Mouse (Mus musculus) embryonic fibroblast, embryonic 13.5 days (primary cell): ENCODE measurements around the gene Usp33. TPM values are rescaled to one million over a fixed set of nuclear protein-coding genes. Genes with fewer than 3 reads are reported as not detected.

Experiments used
- H3K27ac ChIP-seq: 2 replicates; pipeline ENCODE4 v1.5.1; 2012; ENCODE audit warnings: low read length, control low read depth, inconsistent platforms; ENCODE audit not compliant: insufficient read depth
- H3K4me1 ChIP-seq: 2 replicates; pipeline ENCODE4 v1.6.1; 2011; ENCODE audit warnings: low read length; ENCODE audit not compliant: control insufficient read depth, insufficient read depth
- H3K4me3 ChIP-seq: 2 replicates; pipeline ENCODE4 v1.5.1; 2011; ENCODE audit warnings: mild to moderate bottlenecking, control low read depth, low read length; ENCODE audit not compliant: insufficient read depth
- CTCF ChIP-seq: IDR thresholded peaks from 2 replicates; pipeline ENCODE4 v1.5.1; 2011; ENCODE audit warnings: mild to moderate bottlenecking, control low read depth, low read length, moderate library complexity, borderline replicate concordance; ENCODE audit not compliant: insufficient read depth
- POLR2A ChIP-seq: IDR thresholded peaks from 2 replicates; pipeline ENCODE4 v1.6.1; 2011; ENCODE audit warnings: low read depth, mild to moderate bottlenecking, control low read depth, low read length, moderate library complexity
- polyA plus RNA-seq: library from polyadenylated mRNA; stranded (reverse); fragments of >200 nt; gene quantifications from 2 replicates; pipeline ENCODE4 v1.2.4, GENCODE M21; 2011; ENCODE audit warnings: low read depth; ENCODE audit not compliant: missing spikeins, insufficient read length

The Usp33 gene
- polyA plus RNA-seq, 1 experiment = 63.9 TPM

DNA sequence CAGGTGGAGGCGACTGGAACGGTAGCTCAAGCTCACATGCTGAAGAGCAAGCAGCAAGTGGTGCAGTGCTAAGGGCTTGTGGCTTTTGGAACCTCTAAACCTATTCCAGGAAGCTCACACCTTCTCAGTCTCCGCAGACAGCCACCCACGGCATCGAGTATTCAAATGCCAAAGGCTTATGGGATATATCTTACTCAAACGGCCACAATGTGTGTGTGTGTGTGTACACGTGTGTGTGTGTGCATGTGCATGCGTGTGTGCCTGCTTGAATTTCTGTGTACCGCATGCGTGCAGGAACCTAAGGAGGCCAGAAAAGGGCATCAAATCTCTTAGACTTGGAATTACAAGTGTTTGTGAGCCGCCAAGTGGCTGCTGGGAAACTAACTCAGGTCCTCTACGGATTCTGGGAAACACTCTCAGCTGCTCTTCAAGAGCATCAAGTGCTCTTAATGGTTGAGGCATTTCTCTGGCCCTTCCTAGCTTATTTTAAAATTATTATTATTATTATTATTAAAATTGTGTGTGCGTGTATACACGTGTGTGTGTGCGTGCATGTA is 3.2 kb upstream of the Usp33 start:
- no peak for TF ChIP-seq POLR2A
- TF ChIP-seq CTCF = no peak
- Histone ChIP-seq H3K4me3 (no peak overlapping the region), H3K27ac (no peak overlapping the region), H3K4me1 (no peaks in the 10 kb centered on the region)

DNA sequence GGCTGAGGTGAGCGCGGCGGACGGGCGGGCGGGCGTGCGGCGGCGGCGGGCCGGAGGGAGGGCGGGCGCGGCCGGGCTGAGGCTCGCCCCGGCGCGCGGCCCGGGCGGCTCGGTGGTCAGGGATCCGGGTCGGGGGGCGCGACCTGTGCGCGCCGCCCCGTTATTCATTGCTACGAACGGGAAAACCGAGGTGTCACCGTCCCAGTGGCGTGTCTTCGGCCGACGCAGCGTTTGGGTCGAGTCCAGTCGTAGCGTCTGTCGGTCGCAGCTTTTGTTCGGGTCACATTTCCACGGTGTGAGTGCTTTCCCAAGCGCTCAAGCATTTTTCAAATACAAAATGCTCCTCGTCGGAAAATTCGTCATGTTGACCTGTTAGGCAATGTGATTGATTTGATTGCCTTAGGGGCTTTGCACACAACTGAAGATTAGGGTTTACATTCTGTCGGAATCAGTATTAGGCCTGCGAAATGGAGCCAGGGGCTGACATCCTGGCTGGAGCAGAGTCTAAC is 409 bp downstream of the Usp33 start:
- H3K4me3 ChIP-seq = peak overlapping the region; percentile 91
- peaks cover 6% of the 10 kb centered on the region; the same call in 1 of the 2 replicates for H3K4me1 ChIP-seq
- H3K27ac ChIP-seq = peak overlapping the region; percentile 6; the same call in 1 of the 2 replicates
- TF ChIP-seq CTCF (no peak), POLR2A (no peak)

DNA sequence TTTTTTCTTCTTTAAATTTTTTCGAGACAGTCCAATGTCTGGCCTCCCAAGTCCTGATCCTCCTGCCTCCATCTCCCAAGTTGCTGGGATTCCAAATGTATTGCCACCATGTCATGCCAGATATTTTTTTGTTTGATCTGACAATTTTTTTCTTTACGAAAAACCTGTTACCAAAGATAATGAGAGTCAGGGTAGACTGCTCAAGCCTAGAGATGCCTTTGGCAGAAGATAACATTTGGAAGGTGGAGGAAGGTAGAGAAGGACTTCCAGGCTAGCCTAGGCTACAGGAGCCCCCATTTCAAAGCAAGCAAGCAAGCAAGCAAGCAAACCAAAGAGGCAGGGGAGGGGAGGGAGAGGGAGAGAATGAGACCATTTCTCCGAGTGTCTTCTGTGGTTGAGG is 949 bp downstream of the Usp33 start:
- Histone ChIP-seq H3K4me1 (peaks cover 6% of the 10 kb centered on the region; the same call in 1 of the 2 replicates), H3K27ac (no peak overlapping the region), H3K4me3 (peak overlapping the region; percentile 91)
- TF ChIP-seq POLR2A (no peak), CTCF (no peak)

DNA sequence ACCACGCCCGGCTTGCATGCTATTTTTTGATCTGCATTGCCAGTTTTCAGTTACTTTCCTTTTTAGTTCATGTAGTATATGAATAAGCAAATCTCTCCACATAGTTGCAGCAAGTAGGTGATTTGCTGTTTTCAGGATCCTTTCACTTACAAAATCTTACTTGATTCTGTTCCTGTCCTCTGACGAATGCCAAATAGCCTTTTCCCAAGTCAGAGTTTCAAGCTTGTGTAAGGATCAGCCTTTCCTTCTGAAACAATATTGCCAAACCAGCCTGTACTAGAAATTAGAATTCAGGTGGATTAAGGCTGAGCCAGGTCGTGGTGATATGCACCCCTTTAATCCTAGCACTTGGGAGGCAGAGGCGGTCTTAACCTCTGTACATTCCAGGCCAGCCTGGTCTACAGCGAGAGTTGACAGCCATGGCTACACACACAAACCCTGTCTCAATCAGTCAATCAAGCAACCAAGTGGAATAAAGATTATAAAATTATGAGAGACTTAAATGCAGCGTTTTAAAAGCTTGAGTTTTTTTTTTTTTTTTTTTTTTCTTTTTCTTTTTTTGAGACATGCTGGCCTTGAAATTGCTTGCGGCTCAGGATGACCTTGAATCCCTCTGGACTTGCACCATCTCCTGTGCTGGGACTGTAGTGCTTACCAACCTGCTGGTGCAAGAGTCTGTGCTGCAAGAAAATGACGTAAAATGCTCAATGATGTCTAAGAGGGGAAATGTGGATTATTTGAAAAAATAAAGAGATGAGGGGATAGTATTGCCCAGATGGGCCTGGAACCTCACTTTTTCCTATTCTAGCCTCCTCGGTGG is 1.9 kb downstream of the Usp33 start:
- Histone ChIP-seq H3K27ac (no peak overlapping the region), H3K4me3 (peak overlapping the region; percentile 7; the same call in 1 of the 2 replicates), H3K4me1 (peaks cover 6% of the 10 kb centered on the region; the same call in 1 of the 2 replicates)
- no peak for TF ChIP-seq CTCF
- no peak for TF ChIP-seq POLR2A

DNA sequence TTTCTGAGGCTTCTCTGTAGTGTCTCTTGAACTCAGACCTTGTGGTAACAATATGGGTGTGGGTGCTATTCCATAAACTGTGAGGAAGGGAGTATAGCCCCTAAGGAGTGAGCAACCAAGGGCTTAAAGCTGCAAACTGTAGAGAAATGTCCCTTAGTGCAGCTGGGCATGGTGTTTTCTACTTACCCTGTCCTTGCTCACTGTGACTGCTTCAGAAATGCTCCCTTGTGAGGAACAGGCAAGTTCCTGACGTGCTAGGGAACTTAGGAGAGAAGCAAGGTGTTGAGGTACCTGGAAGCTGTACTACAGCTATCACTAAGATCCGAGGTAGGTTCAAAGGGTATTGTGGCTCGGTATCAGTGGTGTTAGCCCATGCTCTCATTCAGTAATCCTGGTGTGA is 4.2 kb downstream of the Usp33 start:
- TF ChIP-seq POLR2A (no peak), CTCF (no peak)
- Histone ChIP-seq H3K4me1 (peaks cover 6% of the 10 kb centered on the region; the same call in 1 of the 2 replicates), H3K27ac (no peak overlapping the region), H3K4me3 (no peak overlapping the region)

DNA sequence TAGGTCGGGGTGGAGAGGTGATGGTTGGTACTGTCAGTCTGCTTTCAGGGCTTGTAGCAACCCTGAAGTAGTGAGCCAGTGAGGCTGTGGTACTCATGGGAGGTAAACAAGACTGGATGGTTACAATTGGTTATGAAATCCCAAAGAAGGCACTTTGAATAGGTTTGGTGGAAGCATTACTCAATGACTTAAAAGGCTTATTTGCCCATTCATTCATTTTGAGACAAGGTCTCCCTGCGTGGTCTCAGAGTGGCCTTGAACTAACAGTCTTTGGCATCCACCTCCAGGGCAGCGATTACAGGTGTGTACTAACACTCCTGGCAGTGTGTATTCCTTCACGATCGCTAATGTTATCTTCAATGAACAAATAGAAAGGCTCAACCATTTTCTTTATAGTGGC is 4.7 kb downstream of the Usp33 start:
- H3K4me3 ChIP-seq = no peak overlapping the region

DNA sequence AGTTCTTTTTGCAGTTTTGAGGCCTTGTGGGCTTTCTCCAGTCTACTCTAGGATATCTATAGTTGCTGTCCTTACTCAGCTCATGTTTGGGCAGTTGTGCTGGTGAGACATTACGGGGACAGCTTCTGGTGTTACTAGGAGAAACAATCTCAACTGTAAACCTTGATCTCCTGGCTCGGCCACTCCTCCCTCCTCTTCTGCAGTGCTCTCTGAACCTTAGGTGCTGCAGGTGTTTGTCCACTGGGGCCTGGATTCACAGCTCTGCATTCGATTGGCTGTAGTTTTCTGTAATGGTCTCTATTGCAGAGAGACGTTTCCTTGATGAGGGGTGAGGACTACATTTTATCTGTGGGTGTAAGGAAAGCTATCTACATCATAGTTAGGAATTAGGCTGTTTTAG is 6.0 kb downstream of the Usp33 start:
- Histone ChIP-seq H3K27ac (no peak overlapping the region), H3K4me3 (no peak overlapping the region), H3K4me1 (peaks cover 6% of the 10 kb centered on the region; the same call in 1 of the 2 replicates)
- TF ChIP-seq POLR2A (no peak), CTCF (no peak)

More for the DNA sequence above, 4.7 kb downstream of the Usp33 start:
- no peak overlapping the region for H3K27ac ChIP-seq
- peaks cover 6% of the 10 kb centered on the region; the same call in 1 of the 2 replicates for H3K4me1 ChIP-seq
- TF ChIP-seq POLR2A = no peak
- no peak for TF ChIP-seq CTCF

DNA sequence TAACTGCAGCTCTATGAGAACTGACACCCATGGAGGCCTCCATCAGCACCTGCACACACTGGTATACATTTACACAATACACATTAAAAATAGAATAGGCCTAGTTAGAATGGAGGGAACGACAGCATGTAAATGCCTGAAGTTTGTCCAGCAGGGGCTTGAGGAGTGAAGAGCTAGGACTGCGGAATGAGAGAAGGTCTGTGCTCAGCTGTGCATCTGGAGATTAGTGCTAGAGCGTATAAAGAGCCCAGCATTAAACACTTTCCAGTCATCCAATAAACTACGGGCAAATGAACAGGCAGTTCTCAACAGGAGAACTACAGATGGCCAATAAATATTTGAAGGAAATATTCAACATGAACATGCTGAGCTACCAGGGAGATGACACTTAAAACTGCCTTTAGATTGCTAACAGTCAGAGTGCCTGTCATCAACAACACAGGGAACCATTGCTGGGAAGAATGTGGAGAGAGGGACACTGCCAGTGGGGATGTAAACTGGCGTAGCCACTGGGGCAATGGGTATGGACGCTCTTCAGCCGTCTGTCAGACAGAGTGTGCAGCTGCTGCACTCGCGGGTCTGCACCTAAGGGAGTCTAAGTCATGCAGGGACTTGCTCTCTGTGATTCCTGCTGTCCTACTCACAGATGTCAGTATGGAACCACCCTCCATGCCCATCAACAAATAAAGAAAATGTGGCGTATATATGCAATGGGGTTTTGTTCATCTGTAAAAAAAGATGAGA is 7.3 kb downstream of the Usp33 start:
- H3K27ac ChIP-seq = no peak overlapping the region
- TF ChIP-seq CTCF (no peak), POLR2A (no peak)
- H3K4me3 ChIP-seq = no peak overlapping the region
- peaks cover 4% of the 10 kb centered on the region; the same call in 1 of the 2 replicates for H3K4me1 ChIP-seq

DNA sequence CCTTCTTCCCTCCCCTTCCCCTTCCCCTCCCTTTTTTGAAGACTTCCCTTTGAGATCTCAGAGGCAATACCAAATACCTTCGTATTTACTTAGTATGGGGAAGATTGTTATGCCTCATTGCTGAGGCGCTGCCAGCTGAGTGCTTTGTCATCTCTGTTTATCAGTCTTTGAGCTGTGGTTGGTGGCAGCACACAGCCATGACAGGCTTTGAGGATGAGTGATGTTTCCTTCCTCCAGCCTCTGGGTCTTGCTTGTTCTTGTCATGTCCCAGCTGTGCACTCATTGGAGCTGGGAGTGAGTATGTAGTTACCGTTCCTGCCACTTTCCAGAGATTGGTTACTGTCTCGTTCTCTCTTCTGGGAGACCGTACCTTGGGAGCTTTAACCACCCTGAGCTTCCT is 9.1 kb downstream of the Usp33 start:
- Histone ChIP-seq H3K4me1 (peaks cover 3% of the 10 kb centered on the region; the same call in 1 of the 2 replicates), H3K27ac (no peak overlapping the region), H3K4me3 (no peak overlapping the region)
- no peak for TF ChIP-seq POLR2A
- no peak for TF ChIP-seq CTCF
